Mouse (Mus musculus): Measurements from ENCODE around the gene March8. TPM values are rescaled to one million over a fixed set of nuclear protein-coding genes. Genes with fewer than 3 reads are reported as not detected.

The March8 gene
- polyA plus RNA-seq, 1 experiment from 2014 or later = 95.4 TPM

DNA sequence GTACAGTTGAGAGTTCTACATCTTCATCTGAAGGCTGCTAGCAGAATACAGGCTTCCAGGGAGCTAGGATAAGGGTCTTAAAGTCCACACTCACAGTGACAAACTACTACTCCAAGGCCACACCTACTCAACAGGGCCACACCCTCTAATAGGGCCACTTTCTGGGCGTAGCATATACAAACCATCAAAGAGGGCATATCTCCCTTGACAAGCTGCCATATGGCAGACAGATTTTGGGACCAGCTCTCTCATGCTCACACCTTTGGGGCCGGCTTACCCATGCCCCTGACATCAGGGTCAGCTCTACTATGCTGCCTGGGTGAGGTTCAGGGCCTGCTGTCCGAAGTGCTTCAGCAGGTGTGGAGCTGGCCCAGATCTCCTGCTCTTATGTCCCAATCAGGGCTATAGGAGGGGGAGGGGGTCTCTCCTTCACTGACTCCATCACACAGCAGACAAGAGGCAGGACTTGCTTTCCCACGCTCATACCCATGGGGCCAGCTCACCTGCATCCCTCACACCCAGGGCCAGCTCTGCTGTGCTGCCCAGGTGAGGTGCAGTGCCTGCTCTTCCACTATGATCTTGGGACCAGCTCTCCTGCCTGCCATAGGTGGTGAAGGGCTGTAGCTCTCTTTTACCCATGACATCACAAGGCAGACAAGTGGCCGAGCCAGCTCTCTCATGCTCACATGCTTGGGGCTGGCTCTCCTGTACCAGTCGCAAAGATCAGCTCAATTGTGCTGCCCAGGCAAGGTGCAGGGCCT, 32.6 kb downstream of the March8 start:
- Histone ChIP-seq H3K27ac (replicated peaks) (peak overlapping the region; percentile 85), H3K4me1 (replicated peaks) (peaks cover 79% of the 10 kb centered on the region), H3K4me3 (replicated peaks) (peak overlapping the region; percentile 15), H3K9me3 (replicated peaks) (no peaks in the 10 kb centered on the region), H3K9ac (peak overlapping the region; percentile 41), H3K4me2 (peak overlapping the region; percentile 63), H3K36me3 (replicated peaks) (peaks cover 35% of the 10 kb centered on the region), H3K27me3 (no peaks in the 10 kb centered on the region)
- WGBS (ENCODE audit: insufficient replicate concordance) = 50% methylated on average over 6 of the region's 6 CpGs
- ATAC-seq (ENCODE audit: insufficient read depth) = peak; percentile 98

DNA sequence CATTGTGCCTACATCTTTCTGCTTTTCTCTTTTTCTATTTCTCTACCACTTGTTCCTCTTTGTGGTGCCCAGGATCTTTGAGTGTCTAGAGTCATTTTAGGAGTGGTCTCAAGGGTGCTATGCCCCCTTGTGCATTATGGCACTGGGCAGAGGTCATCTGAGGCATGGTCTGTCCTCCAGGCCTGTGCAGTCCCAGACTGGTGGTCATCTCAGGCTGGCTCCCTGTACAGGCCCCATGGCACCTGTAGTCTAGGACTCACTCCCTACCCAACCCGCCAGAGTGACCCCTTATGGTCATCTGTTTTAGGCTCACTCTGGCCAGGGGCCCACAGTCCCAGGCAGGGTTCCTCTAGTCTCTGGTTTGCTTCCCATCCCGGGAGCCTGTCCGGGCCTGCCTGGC, 33.7 kb downstream of the March8 start:
- H3K4me2 ChIP-seq = no peak overlapping the region
- H3K27me3 ChIP-seq = no peaks in the 10 kb centered on the region
- peaks cover 27% of the 10 kb centered on the region for H3K36me3 ChIP-seq (replicated peaks)
- H3K4me3 ChIP-seq (replicated peaks) = no peak overlapping the region
- WGBS (ENCODE audit: insufficient replicate concordance) = 82% methylated on average over 3 of the region's 3 CpGs
- 0 out of 2 replicates have a peak overlapping the region, but pooled peaks have one; percentile 43 for H3K27ac ChIP-seq (replicated peaks)
- peaks cover 81% of the 10 kb centered on the region for H3K4me1 ChIP-seq (replicated peaks)
- H3K9ac ChIP-seq = no peak overlapping the region
- no peaks in the 10 kb centered on the region for H3K9me3 ChIP-seq (replicated peaks)
- no peak for ATAC-seq (ENCODE audit: insufficient read depth)

DNA sequence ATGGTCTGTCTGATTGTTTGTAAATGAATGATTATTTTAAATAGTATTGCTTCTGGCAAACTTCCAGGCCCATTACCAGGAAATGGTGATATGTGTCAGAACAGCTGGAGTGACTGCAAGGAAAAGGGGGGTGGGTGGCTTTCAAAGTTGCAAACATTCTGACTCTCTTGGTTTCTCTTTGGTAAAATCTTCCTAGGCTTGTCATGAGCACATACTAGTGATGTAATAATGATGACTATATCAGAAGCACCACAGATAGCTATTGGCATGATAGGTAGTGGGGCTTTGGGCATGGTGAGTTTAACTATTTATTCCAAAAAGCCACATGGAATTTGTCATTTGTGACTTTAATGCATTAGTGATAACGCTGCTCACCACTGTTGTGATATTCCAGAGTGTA, 36.3 kb downstream of the March8 start:
- ATAC-seq (ENCODE audit: insufficient read depth) = no peak
- H3K9ac ChIP-seq = no peak overlapping the region
- H3K36me3 ChIP-seq (replicated peaks) = peaks cover 47% of the 10 kb centered on the region
- no peak overlapping the region for H3K4me2 ChIP-seq
- H3K4me3 ChIP-seq (replicated peaks) = no peak overlapping the region
- no peaks in the 10 kb centered on the region for H3K27me3 ChIP-seq
- H3K9me3 ChIP-seq (replicated peaks) = no peaks in the 10 kb centered on the region
- H3K4me1 ChIP-seq (replicated peaks) = peaks cover 67% of the 10 kb centered on the region
- WGBS (ENCODE audit: insufficient replicate concordance) = 88% methylated on average over 1 of the region's 1 CpGs
- no peak overlapping the region for H3K27ac ChIP-seq (replicated peaks)

DNA sequence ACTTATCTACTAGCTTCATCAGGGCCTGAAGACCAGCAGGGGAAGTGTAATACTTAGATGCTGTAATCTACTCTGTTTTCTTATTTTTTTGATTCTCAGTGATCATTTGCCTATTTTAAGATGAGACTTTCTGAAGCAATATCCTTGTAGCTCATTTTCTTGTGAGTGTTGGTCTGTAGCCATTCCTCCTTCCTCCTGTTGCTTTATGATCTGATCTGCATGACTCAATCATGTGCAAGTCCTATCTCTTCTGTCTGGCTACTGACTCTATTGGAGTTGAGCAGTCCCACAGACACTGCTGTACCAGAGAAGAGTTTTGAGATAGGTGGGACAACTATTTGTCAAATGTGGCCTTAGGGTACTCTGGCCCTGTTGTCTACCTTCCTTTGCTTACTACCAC, 36.8 kb downstream of the March8 start:
- no peaks in the 10 kb centered on the region for H3K27me3 ChIP-seq

DNA sequence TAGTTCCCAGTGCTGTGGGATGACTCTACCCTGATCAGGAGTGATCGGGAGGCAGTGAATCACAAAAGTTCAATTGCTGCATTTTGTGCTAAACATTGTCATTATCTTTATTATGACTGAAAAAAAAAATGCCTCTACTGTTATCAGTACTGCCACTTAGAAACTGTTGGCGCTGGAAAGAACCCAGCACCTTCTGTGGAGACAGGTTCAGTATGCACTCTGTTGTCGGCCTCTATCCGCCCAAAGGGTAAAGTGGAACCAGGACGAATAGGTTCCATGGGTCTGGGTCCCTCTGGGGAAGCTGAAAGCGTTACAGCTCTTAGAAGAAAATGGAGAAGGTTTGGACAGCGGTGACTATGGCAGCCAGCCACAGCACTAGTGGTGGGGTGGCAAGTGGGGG, 41.1 kb downstream of the March8 start:
- Histone ChIP-seq H3K9me3 (replicated peaks) (no peaks in the 10 kb centered on the region), H3K4me3 (replicated peaks) (no peak overlapping the region), H3K27ac (replicated peaks) (no peak overlapping the region), H3K4me1 (replicated peaks) (peaks cover 41% of the 10 kb centered on the region), H3K9ac (no peak overlapping the region), H3K4me2 (no peak overlapping the region), H3K36me3 (replicated peaks) (peaks cover 68% of the 10 kb centered on the region), H3K27me3 (no peaks in the 10 kb centered on the region)
- ATAC-seq (ENCODE audit: insufficient read depth) = no peak
- WGBS (ENCODE audit: insufficient replicate concordance) = 66% methylated on average over 7 of the region's 7 CpGs

More for the DNA sequence above, 36.8 kb downstream of the March8 start:
- Histone ChIP-seq H3K36me3 (replicated peaks) (peaks cover 52% of the 10 kb centered on the region), H3K27ac (replicated peaks) (no peak overlapping the region), H3K9ac (no peak overlapping the region), H3K9me3 (replicated peaks) (no peaks in the 10 kb centered on the region), H3K4me1 (replicated peaks) (peaks cover 63% of the 10 kb centered on the region), H3K4me2 (no peak overlapping the region), H3K4me3 (replicated peaks) (no peak overlapping the region)
- no peak for ATAC-seq (ENCODE audit: insufficient read depth)

DNA sequence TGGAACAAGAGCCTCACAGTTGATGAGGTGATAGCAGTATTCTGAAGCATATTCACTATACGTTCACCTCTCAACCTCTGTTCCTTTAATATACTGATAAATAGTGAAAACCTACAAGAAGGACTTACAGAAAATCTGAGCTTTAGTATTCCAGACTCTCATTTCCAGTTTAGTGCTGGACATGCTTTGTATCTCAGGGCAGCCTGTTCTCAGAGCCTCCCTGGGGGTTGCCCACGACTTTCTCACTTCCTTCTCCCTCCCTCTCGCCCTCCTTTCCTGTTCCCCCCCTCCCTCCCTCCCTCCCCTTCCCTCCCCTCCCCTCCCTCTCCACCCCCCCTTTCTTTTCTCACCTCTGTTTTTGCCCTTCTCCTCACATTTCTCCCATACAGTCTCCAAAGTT, 42.3 kb downstream of the March8 start:
- ATAC-seq (ENCODE audit: insufficient read depth) = no peak
- no peaks in the 10 kb centered on the region for H3K27me3 ChIP-seq

DNA sequence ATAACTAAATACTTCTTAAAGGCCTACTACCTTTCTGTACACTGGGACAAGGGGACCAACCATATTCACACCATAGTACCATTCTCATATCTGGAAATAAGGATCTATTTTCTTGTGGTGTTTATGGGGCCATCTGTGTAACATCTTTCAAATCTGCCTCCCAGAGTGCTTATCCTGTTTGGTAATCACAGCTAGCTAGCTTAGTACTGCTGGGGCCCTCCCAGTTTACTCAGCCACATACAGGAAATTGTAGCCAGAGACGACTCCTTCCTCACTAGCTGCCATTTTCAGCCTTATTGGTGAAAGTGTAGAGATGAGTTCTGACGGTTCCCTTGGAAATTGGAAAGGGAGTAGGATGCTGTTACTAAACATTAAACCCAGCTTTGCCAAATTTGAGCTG, 43.8 kb downstream of the March8 start:
- WGBS (ENCODE audit: insufficient replicate concordance) = 23% methylated on average over 2 of the region's 2 CpGs
- Histone ChIP-seq H3K4me3 (replicated peaks) (no peak overlapping the region), H3K27me3 (no peaks in the 10 kb centered on the region), H3K9ac (no peak overlapping the region), H3K9me3 (replicated peaks) (no peaks in the 10 kb centered on the region), H3K4me2 (no peak overlapping the region), H3K27ac (replicated peaks) (no peak overlapping the region), H3K36me3 (replicated peaks) (peaks cover 84% of the 10 kb centered on the region), H3K4me1 (replicated peaks) (peaks cover 42% of the 10 kb centered on the region)
- ATAC-seq (ENCODE audit: insufficient read depth) = no peak

More for the DNA sequence above, 42.3 kb downstream of the March8 start:
- WGBS (ENCODE audit: insufficient replicate concordance) = 38% methylated on average over 2 of the region's 3 CpGs
- Histone ChIP-seq H3K4me3 (replicated peaks) (no peak overlapping the region), H3K9me3 (replicated peaks) (no peaks in the 10 kb centered on the region), H3K36me3 (replicated peaks) (peaks cover 79% of the 10 kb centered on the region), H3K4me1 (replicated peaks) (peaks cover 34% of the 10 kb centered on the region), H3K4me2 (no peak overlapping the region), H3K27ac (replicated peaks) (no peak overlapping the region), H3K9ac (no peak overlapping the region)

DNA sequence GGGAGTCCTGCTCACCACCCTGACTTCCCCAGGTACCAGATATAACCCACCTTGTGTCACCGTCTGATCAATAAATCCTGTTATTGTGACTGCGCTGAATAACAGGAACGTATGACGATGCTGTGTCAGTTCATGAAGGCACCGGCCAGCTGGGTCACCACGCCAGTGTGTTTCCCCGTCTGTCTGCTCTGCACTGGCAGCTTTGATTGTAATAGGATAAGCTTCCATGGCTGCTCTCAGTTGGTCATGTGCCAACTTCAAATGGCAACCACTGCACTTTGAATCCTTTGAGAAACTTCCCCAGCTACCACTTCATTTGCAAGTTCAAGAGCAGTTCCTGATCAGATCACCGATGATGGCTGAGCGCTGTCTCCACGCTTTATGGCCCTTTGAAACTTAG, 45.8 kb downstream of the March8 start:
- WGBS (ENCODE audit: insufficient replicate concordance) = 90% methylated on average over 10 of the region's 10 CpGs
- Histone ChIP-seq H3K27me3 (no peaks in the 10 kb centered on the region), H3K9ac (no peak overlapping the region), H3K4me1 (replicated peaks) (peaks cover 44% of the 10 kb centered on the region), H3K27ac (replicated peaks) (no peak overlapping the region), H3K36me3 (replicated peaks) (peaks cover 66% of the 10 kb centered on the region), H3K4me3 (replicated peaks) (no peak overlapping the region), H3K4me2 (no peak overlapping the region), H3K9me3 (replicated peaks) (no peaks in the 10 kb centered on the region)
- no peak for ATAC-seq (ENCODE audit: insufficient read depth)

DNA sequence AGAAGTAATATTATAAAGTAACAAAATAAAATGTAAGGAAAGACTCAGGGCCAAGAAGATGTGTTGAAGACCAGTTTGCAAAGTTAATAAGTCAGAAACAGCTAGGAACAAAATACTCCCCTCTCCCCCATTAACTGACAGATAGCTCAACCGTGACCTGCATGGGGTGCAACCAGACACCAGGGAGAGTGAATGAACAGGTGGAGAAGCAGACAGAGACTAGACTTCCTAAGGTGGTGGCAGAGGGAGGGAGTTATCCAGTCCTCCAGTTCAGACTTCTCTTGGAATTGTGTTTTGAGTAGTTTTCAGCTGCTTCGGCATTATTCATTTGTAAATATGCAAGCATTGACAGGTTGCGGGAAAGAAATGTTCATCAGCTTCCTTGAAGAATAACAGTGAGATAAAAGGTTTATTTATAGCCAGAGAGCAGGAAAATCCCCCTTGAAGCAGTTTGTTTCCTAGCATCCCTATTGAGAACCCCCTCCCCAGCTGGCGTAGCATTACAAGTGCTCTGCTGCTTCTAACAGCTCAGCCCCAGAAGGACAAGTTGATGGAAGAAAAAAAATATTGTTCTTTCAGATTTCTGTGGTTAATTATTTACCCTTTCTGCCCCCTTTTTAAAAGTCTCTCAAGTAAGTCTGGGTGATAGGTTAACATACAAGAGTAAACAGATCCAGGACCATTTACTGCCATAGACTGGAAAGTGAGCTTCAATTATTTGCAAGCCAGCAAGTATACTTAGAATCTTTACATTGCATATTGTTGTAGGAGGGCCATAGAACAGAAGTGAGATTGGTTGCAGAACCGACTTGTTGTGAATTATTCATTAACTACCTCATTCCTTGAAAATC, 47.6 kb downstream of the March8 start:
- Histone ChIP-seq H3K27ac (replicated peaks) (no peak overlapping the region), H3K36me3 (replicated peaks) (peaks cover 58% of the 10 kb centered on the region), H3K4me3 (replicated peaks) (no peak overlapping the region), H3K27me3 (no peaks in the 10 kb centered on the region), H3K9me3 (replicated peaks) (no peaks in the 10 kb centered on the region), H3K4me2 (peak overlapping the region; percentile 25), H3K4me1 (replicated peaks) (peaks cover 38% of the 10 kb centered on the region), H3K9ac (no peak overlapping the region)
- WGBS (ENCODE audit: insufficient replicate concordance) = 66% methylated on average over 5 of the region's 5 CpGs
- ATAC-seq (ENCODE audit: insufficient read depth) = 0 out of 2 replicates have a peak, but pooled peaks have one; percentile 4

DNA sequence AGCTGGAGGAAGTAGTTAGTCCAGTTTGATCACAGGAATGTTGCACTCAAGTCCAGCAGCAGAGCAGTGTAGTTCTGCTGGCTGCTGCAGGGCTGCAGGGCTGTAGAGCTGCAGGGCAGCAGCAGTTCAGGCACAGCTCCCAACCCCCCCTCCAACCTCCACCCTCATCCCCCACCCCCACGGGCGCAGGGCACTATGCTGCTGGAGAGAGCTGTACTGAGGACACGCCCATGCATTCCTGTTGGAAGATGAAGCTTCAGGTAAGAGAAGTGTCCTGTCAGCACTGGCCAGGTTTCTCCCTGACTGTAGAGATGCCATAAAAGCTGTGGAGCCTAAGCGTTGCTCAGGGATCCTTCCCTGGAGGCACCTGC, 48.2 kb downstream of the March8 start:
- ATAC-seq (ENCODE audit: insufficient read depth) = peak; percentile 50; the same call in 1 of the 2 replicates
- H3K4me1 ChIP-seq (replicated peaks) = peaks cover 38% of the 10 kb centered on the region
- H3K36me3 ChIP-seq (replicated peaks) = peaks cover 58% of the 10 kb centered on the region
- no peak overlapping the region for H3K9ac ChIP-seq
- no peak overlapping the region for H3K27ac ChIP-seq (replicated peaks)
- H3K9me3 ChIP-seq (replicated peaks) = no peaks in the 10 kb centered on the region
- H3K4me2 ChIP-seq = peak overlapping the region; percentile 25
- H3K27me3 ChIP-seq = no peaks in the 10 kb centered on the region
- WGBS (ENCODE audit: insufficient replicate concordance) = 56% methylated on average over 4 of the region's 4 CpGs
- H3K4me3 ChIP-seq (replicated peaks) = no peak overlapping the region

DNA sequence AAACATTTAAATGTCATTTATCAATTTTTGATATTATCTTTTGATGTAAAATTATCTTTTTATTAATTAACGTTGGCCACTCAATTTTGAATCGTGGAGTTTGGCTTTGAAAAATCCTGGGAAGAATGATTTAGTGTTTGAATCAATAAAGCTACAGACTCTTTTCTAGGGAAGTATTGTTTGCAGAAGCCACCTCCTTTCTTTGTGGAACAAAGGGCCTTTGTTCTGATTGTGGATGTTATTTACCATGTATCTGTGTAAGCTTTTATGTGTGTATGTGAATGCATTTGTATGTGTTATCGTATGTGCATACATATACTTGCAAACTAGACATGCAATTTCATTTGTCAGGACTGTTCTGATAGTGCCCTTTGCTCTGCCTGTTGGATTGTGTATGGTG, 48.7 kb downstream of the March8 start:
- Histone ChIP-seq H3K9ac (no peak overlapping the region), H3K4me1 (replicated peaks) (peaks cover 34% of the 10 kb centered on the region), H3K4me2 (no peak overlapping the region), H3K4me3 (replicated peaks) (no peak overlapping the region), H3K27ac (replicated peaks) (no peak overlapping the region), H3K9me3 (replicated peaks) (no peaks in the 10 kb centered on the region), H3K36me3 (replicated peaks) (peaks cover 57% of the 10 kb centered on the region), H3K27me3 (no peaks in the 10 kb centered on the region)
- ATAC-seq (ENCODE audit: insufficient read depth) = no peak
- WGBS (ENCODE audit: insufficient replicate concordance) = 84% methylated on average over 3 of the region's 3 CpGs

Measured in liver, embryonic 15.5 days (tissue).